Mouse (Mus musculus): Measurements from ENCODE around the gene Slc48a1.

DNA sequence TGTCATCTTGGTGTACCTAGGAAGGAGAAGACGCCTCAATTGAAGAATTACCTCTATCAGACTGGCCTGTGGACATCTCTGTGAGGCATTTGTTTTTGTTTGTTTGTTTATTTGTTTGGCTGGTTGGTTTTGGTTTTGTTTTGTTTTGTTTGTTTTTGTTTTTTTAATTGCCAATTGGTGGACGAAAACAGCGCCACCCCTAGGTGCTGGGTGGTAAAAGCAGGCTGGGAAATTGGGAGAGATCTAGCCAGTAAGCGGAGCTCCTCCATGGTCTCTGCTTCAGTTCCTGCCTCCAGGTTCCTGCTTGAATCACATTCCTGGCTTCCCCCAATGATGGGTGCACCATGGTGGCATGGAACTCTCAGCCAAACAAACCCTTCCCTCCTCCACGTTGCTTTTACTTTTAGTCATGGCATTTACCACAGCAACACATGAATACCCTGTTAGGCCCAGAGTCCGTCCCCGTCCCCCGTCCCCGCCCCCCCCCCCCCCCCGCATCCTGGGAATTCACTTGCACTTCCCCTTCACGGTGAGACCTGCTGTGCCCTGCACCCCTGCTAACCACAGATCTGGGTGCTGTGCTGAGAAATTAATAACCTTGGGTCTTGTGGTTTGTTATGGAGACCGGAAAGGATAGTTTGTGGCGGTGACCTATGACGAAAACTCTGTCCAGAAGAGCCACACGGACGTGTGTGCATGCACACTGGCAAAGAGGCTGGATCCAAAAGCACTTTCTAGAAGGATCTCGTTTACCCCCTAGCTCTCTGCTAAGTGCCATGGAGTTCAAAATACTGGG lies 38.1 kb downstream of the Slc48a1 start:
- TF ChIP-seq CTCF (IDR thresholded peaks at IDR 0.05 in 2 of 3, conservative IDR thresholded peaks at IDR 0.05 in 1 of 3; ENCODE audit: control insufficient read depth in 1 of 3, insufficient read depth in 1 of 3, low read depth in 2 of 3, low read length in 3 of 3, poor library complexity in 1 of 3, severe bottlenecking in 1 of 3) (peak; percentile 63 to 75 (median 64)), UBTF (IDR thresholded peaks at IDR 0.05; ENCODE audit: borderline replicate concordance, insufficient read depth, low read depth, low read length) (no peak), USF1 (IDR thresholded peaks at IDR 0.05; ENCODE audit: low read depth, low read length) (no peak), ZNF384 (IDR thresholded peaks at IDR 0.05; ENCODE audit: low read depth, low read length) (no peak), EP300 (IDR thresholded peaks at IDR 0.05; ENCODE audit: low read depth in 1 of 2, low read length in 2 of 2) (no peak), POLR2AphosphoS2 (IDR thresholded peaks at IDR 0.05; ENCODE audit: low read length) (no peak), ZC3H11A (IDR thresholded peaks at IDR 0.05; ENCODE audit: low read depth, low read length) (no peak), POLR2A (IDR thresholded peaks at IDR 0.05; ENCODE audit: control insufficient read depth in 1 of 2, insufficient read depth in 1 of 2, low read depth in 1 of 2, low read length in 2 of 2, poor library complexity in 1 of 2) (no peak; a peak in 2 of 4 replicates), MAX (IDR thresholded peaks at IDR 0.05; ENCODE audit: low read length) (no peak)

Data from MEL (cell line).